Mouse (Mus musculus) liver, postnatal 0 days (tissue): ENCODE measurements around the gene 4930430A15Rik.

Experiments used
- CTCF ChIP-seq: sonication (generic); IDR thresholded peaks from 2 replicates; pipeline ENCODE4 v1.5.1; 2016; ENCODE audit warnings: antibody characterized with exemption, low read depth
- EP300 ChIP-seq: IDR thresholded peaks from 2 replicates; pipeline ENCODE4 v1.6.1; 2016; ENCODE audit warnings: antibody characterized with exemption, low read depth, mild to moderate bottlenecking

GRCm38 (mm10) chr2:111229502-111229901, at the start of gene 4930430A15Rik:
- TF ChIP-seq EP300 (no peak), CTCF (no peak)
